Comparison of ENCODE assay signal across 10 mouse cellular contexts in the genomic region with DNA sequence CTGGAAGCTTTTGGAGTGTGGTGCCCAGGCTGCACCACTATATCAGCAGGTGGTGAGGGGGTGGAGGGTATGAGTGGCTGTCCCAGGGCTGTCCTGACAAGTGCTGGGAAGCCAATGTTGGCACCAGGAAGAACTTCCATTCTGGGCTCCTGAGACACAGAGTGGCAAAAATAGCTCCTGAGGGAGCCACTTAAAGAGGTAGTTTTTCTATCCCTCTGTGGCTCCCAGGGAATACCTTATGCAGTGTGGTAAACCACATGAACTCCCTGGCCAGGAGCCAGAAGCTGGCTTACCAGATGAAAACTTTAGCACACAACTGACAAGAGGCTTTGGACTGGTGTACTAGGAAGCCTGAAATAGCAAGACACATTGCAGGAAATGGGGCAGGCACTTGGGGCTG. TPM values are rescaled to one million over a fixed set of nuclear protein-coding genes. Genes with fewer than 3 reads are reported as not detected.
A peak's percentile ranks its signal among the peaks of the same experiment; 100 is the strongest.
DNase-seq lines count a peak whose midpoint lies in the region; ATAC-seq lines count a peak whose summit lies in the region.
"Had no signal": no experiment of that assay in that cellular context is flagged by ENCODE, and none has a peak within 500 bp of the region (broad histone marks: within the 10 kb centered on the region; RNA-seq: fewer than 3 reads in every experiment).

No protein-coding gene starts in this region.

- no peaks in the 10 kb centered on the region for H3K27me3 ChIP-seq in hindbrain, embryonic 10.5 days (ENCODE audit: insufficient read depth, poor library complexity, severe bottlenecking)
- no peaks in the 10 kb centered on the region for H3K27me3 ChIP-seq in hindbrain, embryonic 11.5 days (ENCODE audit: control insufficient read depth, insufficient read depth, low read length)
- H3K27me3 ChIP-seq: embryonic facial prominence, embryonic 12.5 days; liver, embryonic 15.5 days had no signal

- no peaks in the 10 kb centered on the region for H3K36me3 ChIP-seq in hindbrain, embryonic 10.5 days
- no peaks in the 10 kb centered on the region for H3K36me3 ChIP-seq in hindbrain, embryonic 11.5 days (ENCODE audit: control insufficient read depth, insufficient read depth, low read length)
- H3K36me3 ChIP-seq: embryonic facial prominence, embryonic 12.5 days; liver, embryonic 15.5 days had no signal

- no peak overlapping the region for H3K4me3 ChIP-seq in hindbrain, embryonic 10.5 days
- H3K4me3 ChIP-seq in hindbrain, embryonic 11.5 days (ENCODE audit: low read depth, low read length): no peak overlapping the region
- H3K4me3 ChIP-seq: embryonic facial prominence, embryonic 12.5 days; liver, embryonic 15.5 days had no signal

- peaks cover 9% of the 10 kb centered on the region for H3K4me1 ChIP-seq in hindbrain, embryonic 10.5 days (replicated peaks)
- H3K4me1 ChIP-seq in hindbrain, embryonic 11.5 days (replicated peaks; ENCODE audit: control insufficient read depth, insufficient read depth, low read length): no peaks in the 10 kb centered on the region
- H3K4me1 ChIP-seq: embryonic facial prominence, embryonic 12.5 days; liver, embryonic 15.5 days had no signal

- H3K4me2 ChIP-seq in hindbrain, embryonic 11.5 days (replicated peaks; ENCODE audit: low read depth, low read length): no peak overlapping the region
- H3K4me2 ChIP-seq: embryonic facial prominence, embryonic 12.5 days; liver, embryonic 15.5 days had no signal

- ATAC-seq in hindbrain, embryonic 11.5 days (ENCODE audit: low FRiP score): no peak

- no peak overlapping the region for H3K9ac ChIP-seq in hindbrain, embryonic 11.5 days (ENCODE audit: low read depth, low read length)
- H3K9ac ChIP-seq: embryonic facial prominence, embryonic 12.5 days; liver, embryonic 15.5 days had no signal

- peak; percentile 44 to 85 for DNase-seq in layer of hippocampus, adult 18-20 months (ENCODE audit: low spot score in 2 of 2)
- DNase-seq in layer of hippocampus, postnatal 25 days (ENCODE audit: extremely low spot score in 1 of 2, low spot score in 1 of 2): no peak
- DNase-seq in frontal cortex, postnatal 14 days (ENCODE audit: low spot score in 2 of 2): peak; percentile 54 to 69
- DNase-seq in heart, postnatal 10 days: peak; percentile 84 to 90
- DNase-seq in right cerebral cortex, postnatal 10 days (ENCODE audit: low spot score in 2 of 2): peak; percentile 84 to 88
- no peak for DNase-seq in hindbrain, embryonic 10.5 days (ENCODE audit: low spot score)
- no peak for DNase-seq in hindbrain, embryonic 11.5 days (ENCODE audit: low spot score)
- DNase-seq in embryo, embryonic 11 days: no peak

- no peak overlapping the region for H3K27ac ChIP-seq in hindbrain, embryonic 10.5 days
- no peak overlapping the region for H3K27ac ChIP-seq in hindbrain, embryonic 11.5 days (ENCODE audit: low read depth, low read length)
- H3K27ac ChIP-seq: embryonic facial prominence, embryonic 12.5 days; liver, embryonic 15.5 days had no signal

- intact Hi-C loops in heart, postnatal 10 days (cut with DNase I): loop anchor here (5.0 kb wide), 1 partner anchor 61 kb away; no protein-coding TSS in a partner anchor

- H3K9me3 ChIP-seq in hindbrain, embryonic 10.5 days: 0 out of 2 replicates have a peak, but pooled peaks cover 3% of the 10 kb centered on the region
- H3K9me3 ChIP-seq in hindbrain, embryonic 11.5 days (ENCODE audit: control insufficient read depth, low read length): no peaks in the 10 kb centered on the region
- H3K9me3 ChIP-seq: embryonic facial prominence, embryonic 12.5 days; liver, embryonic 15.5 days had no signal

RNA-seq across cellular contexts. Expression of gene 4931440F15Rik, which starts 47.5 kb away (rescaled TPM):
- total RNA-seq in layer of hippocampus, adult 18-20 months (2021): 1 to 10 TPM; 2.2 to 2.7 TPM
- total RNA-seq in layer of hippocampus, postnatal 25 days (2021): 1 to 10 TPM; 2.3 to 3.6 TPM
- total RNA-seq in heart, postnatal 10 days (2021): 1 to 10 TPM; 1.5 to 1.8 TPM
- 0.07 and 0.13 TPM in 2 replicates for polyA plus RNA-seq in hindbrain, embryonic 10.5 days (2016; fragmentation: Nextera tagmentation; extraction: Ambion mirVana)
- polyA plus RNA-seq in hindbrain, embryonic 11.5 days (2014; fragmentation: Nextera tagmentation; extraction: Ambion mirVana): 0.06 and 0.08 TPM in 2 replicates

Comparison
In these comparisons a context has a peak if more than half of its experiments do, and no peak if none do; other contexts are left out.
1. DNase-seq: peak in layer of hippocampus, adult 18-20 months (2 of 2), frontal cortex, postnatal 14 days (2 of 2), heart, postnatal 10 days (2 of 2) and right cerebral cortex, postnatal 10 days (2 of 2); none in layer of hippocampus, postnatal 25 days (0 of 2), hindbrain, embryonic 10.5 days (single experiment), hindbrain, embryonic 11.5 days (single experiment) and embryo, embryonic 11 days (single experiment).